Mouse (Mus musculus) monocyte, adult 2 months (primary cell): Measurements from ENCODE around the gene Fam213a.
A peak's percentile ranks its signal among the peaks of the same experiment; 100 is the strongest.

Experiments
- DNase-seq, 2 experiments: peaks; one replicate each; pipeline ENCODE4 v3.0.0; 2022; ENCODE audit warnings: low spot score in 2 of 2, low read depth in 1 of 2

Gene Fam213a

GRCm38 (mm10) chr14:41005716-41006115 is 7.9 kb downstream of the Fam213a start:
- DNase-seq = no peak

GRCm38 (mm10) chr14:41004201-41005141 is 9.1 kb downstream of the Fam213a start:
- DNase-seq = no peak

- no peak for DNase-seq
These were observed 12.0 kb downstream of the Fam213a start for GRCm38 (mm10) chr14:41001576-41001975.

GRCm38 (mm10) chr14:41000801-41001200 is 12.8 kb downstream of the Fam213a start:
- no peak for DNase-seq

- DNase-seq = no peak
These were observed 13.5 kb downstream of the Fam213a start for GRCm38 (mm10) chr14:40999904-41000645.

GRCm38 (mm10) chr14:40996171-40996570 is 17.4 kb downstream of the Fam213a start:
- DNase-seq = no peak

GRCm38 (mm10) chr14:40992464-40992863 is 21.1 kb downstream of the Fam213a start:
- DNase-seq = no peak

- DNase-seq = no peak
These were observed 24.8 kb downstream of the Fam213a start for GRCm38 (mm10) chr14:40988780-40989179.

- DNase-seq = no peak
These were observed 26.4 kb downstream of the Fam213a start for GRCm38 (mm10) chr14:40987184-40987583.

- no peak for DNase-seq
These were observed 28.0 kb downstream of the Fam213a start for GRCm38 (mm10) chr14:40985635-40986034.

GRCm38 (mm10) chr14:40979723-40980122 is 33.9 kb downstream of the Fam213a start:
- DNase-seq = no peak

- DNase-seq = no peak
These were observed 34.6 kb downstream of the Fam213a start for GRCm38 (mm10) chr14:40979002-40979401.

- DNase-seq = peak in 1 of 2 experiments; percentile 45
These were observed 38.4 kb downstream of the Fam213a start for GRCm38 (mm10) chr14:40975127-40975721.

GRCm38 (mm10) chr14:40968051-40968450 is 45.5 kb downstream of the Fam213a start:
- DNase-seq = no peak

GRCm38 (mm10) chr14:40967598-40967900 is 46.0 kb downstream of the Fam213a start:
- DNase-seq = no peak

- peak; percentile 97 to 99 for DNase-seq
These were observed 46.6 kb downstream of the Fam213a start for GRCm38 (mm10) chr14:40966862-40967597.

- no peak for DNase-seq
These were observed 47.2 kb downstream of the Fam213a start, which contains the start of gene Tspan14 for GRCm38 (mm10) chr14:40966392-40966861. TSS of gene Tspan14 (minus strand) at chr14:40966807.

- DNase-seq = peak in 1 of 2 experiments; percentile 45
These were observed 47.9 kb downstream of the Fam213a start for GRCm38 (mm10) chr14:40965507-40966356.

- no peak for DNase-seq
These were observed 48.7 kb downstream of the Fam213a start for GRCm38 (mm10) chr14:40964881-40965280.

- DNase-seq = no peak
These were observed 49.4 kb downstream of the Fam213a start for GRCm38 (mm10) chr14:40964214-40964610.
